Mouse (Mus musculus) neutrophil, adult 59 days (primary cell): Measurements from ENCODE around the gene Mroh2b. TPM values are rescaled to one million over a fixed set of nuclear protein-coding genes. Genes with fewer than 3 reads are reported as not detected.

Source experiments
- total RNA-seq, 2 experiments: library from RNA; stranded (reverse); gene quantifications; 1 replicate in 1 of 2; 2 replicates in 1 of 2; pipeline ENCODE4 v1.2.4; 2023

Gene Mroh2b
- total RNA-seq, result not detected

DNA sequence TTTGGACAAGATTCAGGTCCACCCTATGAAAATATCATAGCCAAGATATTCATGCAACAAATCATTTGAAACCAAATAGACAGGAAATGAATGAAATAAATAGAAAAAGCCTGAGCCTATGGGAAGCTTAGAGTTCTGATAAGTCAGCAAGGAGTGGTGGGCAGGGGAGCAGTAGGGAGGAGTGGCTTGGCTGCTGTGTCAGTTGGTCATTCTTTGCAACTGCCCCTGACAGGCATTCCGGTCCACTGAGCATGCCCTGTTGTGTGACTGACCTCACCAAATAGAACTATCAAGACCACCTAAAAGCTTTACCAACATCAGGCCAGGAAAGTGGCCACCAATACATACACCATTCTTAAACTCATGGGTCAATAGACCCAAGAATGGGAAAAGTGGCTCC lies at the start of gene Mroh2b:
Mroh2b (plus strand) TSS at position 301 of the 400 bp plus-strand sequence.

Other genes starting within 250 kb of the Mroh2b start
- gene C6, start 171.6 kb upstream of the Mroh2b start, total RNA-seq, result not detected
- gene C7, start 165.0 kb downstream of the Mroh2b start, total RNA-seq, result not detected
- 10 to 100 TPM; 18.0 to 21.5 TPM for gene Card6, start 209.8 kb downstream of the Mroh2b start, total RNA-seq
- 100 to 1,000 TPM; 343 to 376 TPM for gene Rpl37, start 217.9 kb downstream of the Mroh2b start, total RNA-seq
- gene Prkaa1, start 245.1 kb downstream of the Mroh2b start, total RNA-seq, result 10 to 100 TPM; 24.6 to 26.5 TPM